Mouse (Mus musculus): ENCODE measurements at regions not wholly inside any gene's neighbourhood (a gene's known extent, or its start where the extent isn't known, plus 50 kb on each side); places are given as distances from the start of the nearest gene placed in this dataset.

- TF ChIP-seq CTCF (IDR thresholded peaks at IDR 0.05; ENCODE audit: low read depth) (no peak), EP300 (IDR thresholded peaks at IDR 0.05; ENCODE audit: low read depth) (no peak)
These were observed 69.9 kb downstream of the Enc1 start for GRCm38 (mm10) chr13:97310855-97311189.

Measured in liver, embryonic 14.5 days (tissue).